Mouse (Mus musculus): Measurements from ENCODE around the gene Atf6b. TPM values are rescaled to one million over a fixed set of nuclear protein-coding genes. Genes with fewer than 3 reads are reported as not detected.

The Atf6b gene
- polyA plus RNA-seq, 1 experiment: 27.9 TPM

DNA sequence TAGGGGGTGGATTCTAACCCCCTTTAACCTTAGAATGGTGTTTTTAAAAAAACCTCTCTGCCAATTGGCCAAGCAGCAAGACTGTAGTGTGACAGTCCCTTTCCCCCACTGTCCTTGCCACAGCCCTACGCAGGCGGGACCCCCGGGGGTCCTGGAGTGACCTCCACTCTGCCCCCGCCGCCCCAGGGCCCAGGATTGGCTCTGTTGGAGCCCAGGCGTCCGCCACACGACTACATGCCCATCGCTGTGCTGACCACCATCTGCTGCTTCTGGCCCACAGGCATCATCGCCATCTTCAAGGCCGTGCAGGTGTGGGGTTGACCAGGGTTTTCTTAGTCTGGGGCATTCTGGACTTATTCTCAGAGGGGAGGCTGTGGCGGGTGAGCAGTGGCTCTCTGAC lies 15.3 kb upstream of the Atf6b start:
- H3K36me3 ChIP-seq (ENCODE audit: control insufficient read depth, insufficient read depth, low read length): no peaks in the 10 kb centered on the region
- H3K4me1 ChIP-seq (ENCODE audit: control insufficient read depth, insufficient read depth, low read length): peaks cover 39% of the 10 kb centered on the region
- H3K27me3 ChIP-seq (ENCODE audit: control insufficient read depth, insufficient read depth, low read length): peaks cover 5% of the 10 kb centered on the region; the same call in 1 of the 2 replicates
- TF ChIP-seq POLR2A (IDR thresholded peaks at IDR 0.05; ENCODE audit: control insufficient read depth, low read depth, low read length): no peak
- no peak for TF ChIP-seq CTCF (IDR thresholded peaks at IDR 0.05; ENCODE audit: control insufficient read depth, insufficient read depth, insufficient replicate concordance, low read depth, low read length)
- H3K4me3 ChIP-seq (ENCODE audit: control insufficient read depth, low read depth, low read length): peak overlapping the region; percentile 79
- H3K27ac ChIP-seq (ENCODE audit: control insufficient read depth, insufficient read depth, low read depth, low read length): no peak overlapping the region

DNA sequence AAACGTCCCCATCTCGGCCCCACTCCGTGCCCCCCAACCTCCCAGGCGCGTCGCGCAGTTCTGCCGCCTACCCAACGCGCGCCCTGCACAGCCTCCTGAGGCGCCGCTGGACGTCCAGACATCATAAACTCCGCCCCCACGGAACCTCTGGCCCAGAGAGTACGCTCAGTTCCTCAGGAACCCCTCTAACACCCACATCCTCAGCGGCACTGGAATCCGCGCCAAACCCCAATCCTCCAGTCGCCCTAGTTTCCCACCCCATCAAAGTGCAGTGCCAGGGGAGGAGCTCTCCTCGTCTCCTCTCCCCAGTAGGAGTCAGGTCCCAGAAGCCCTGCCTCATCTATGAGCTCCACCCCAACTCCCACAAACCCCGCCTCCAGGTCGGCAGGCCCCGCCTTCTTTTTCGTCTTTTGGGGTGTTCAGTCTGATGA lies 14.7 kb upstream of the Atf6b start:
- H3K27me3 ChIP-seq (ENCODE audit: control insufficient read depth, insufficient read depth, low read length): peaks cover 5% of the 10 kb centered on the region; the same call in 1 of the 2 replicates
- H3K36me3 ChIP-seq (ENCODE audit: control insufficient read depth, insufficient read depth, low read length): no peaks in the 10 kb centered on the region
- peaks cover 36% of the 10 kb centered on the region for H3K4me1 ChIP-seq (ENCODE audit: control insufficient read depth, insufficient read depth, low read length)
- H3K27ac ChIP-seq (ENCODE audit: control insufficient read depth, insufficient read depth, low read depth, low read length): no peak overlapping the region
- TF ChIP-seq POLR2A (IDR thresholded peaks at IDR 0.05; ENCODE audit: control insufficient read depth, low read depth, low read length) (no peak), CTCF (IDR thresholded peaks at IDR 0.05; ENCODE audit: control insufficient read depth, insufficient read depth, insufficient replicate concordance, low read depth, low read length) (no peak)
- peak overlapping the region; percentile 71 for H3K4me3 ChIP-seq (ENCODE audit: control insufficient read depth, low read depth, low read length)

DNA sequence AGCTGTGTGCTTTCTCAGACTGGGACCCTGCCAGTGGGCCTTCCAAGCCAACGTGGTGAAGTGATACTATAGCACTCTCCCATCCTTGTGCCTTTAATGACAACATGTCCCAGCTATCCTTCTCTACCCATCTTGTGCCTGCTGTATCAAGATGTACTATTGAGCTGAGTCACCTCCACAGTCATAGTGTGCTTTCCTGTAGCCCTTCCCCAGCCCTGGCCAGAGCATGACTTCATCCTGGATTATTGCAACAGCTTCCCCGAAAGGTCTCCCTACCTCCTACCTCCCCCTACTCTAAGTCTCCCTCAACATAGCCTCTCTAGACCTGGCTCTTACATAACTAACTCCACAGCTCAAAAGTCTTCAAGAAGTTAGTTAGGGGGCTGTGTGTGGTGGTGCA lies 11.3 kb upstream of the Atf6b start:
- Histone ChIP-seq H3K4me1 (ENCODE audit: control insufficient read depth, insufficient read depth, low read length) (peaks cover 21% of the 10 kb centered on the region), H3K27me3 (ENCODE audit: control insufficient read depth, insufficient read depth, low read length) (peaks cover 3% of the 10 kb centered on the region; the same call in 1 of the 2 replicates), H3K4me3 (ENCODE audit: control insufficient read depth, low read depth, low read length) (no peak overlapping the region), H3K27ac (ENCODE audit: control insufficient read depth, insufficient read depth, low read depth, low read length) (no peak overlapping the region), H3K36me3 (ENCODE audit: control insufficient read depth, insufficient read depth, low read length) (no peaks in the 10 kb centered on the region)
- TF ChIP-seq POLR2A (IDR thresholded peaks at IDR 0.05; ENCODE audit: control insufficient read depth, low read depth, low read length): no peak
- no peak for TF ChIP-seq CTCF (IDR thresholded peaks at IDR 0.05; ENCODE audit: control insufficient read depth, insufficient read depth, insufficient replicate concordance, low read depth, low read length)

DNA sequence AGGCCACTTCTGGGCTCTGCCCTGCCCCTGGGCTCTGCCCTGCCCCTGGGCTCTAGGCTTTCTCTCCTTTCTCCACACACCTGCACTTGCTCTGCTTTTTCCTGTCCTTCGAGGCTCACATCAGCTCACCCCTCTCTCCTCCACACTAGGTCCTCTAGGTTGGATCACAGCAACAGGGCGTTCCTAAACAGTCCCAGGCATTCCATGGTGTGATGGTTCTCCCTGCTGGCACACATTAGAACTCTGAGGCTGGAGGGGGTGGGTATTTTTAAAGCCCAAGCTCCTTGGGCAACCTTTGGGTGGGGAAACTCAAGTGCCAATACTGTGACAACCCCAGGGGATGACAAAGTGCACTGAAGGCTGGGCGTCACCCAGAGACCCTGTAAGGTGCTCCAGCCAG lies 9.5 kb upstream of the Atf6b start:
- H3K36me3 ChIP-seq (ENCODE audit: control insufficient read depth, insufficient read depth, low read length): no peaks in the 10 kb centered on the region
- H3K4me1 ChIP-seq (ENCODE audit: control insufficient read depth, insufficient read depth, low read length): peaks cover 7% of the 10 kb centered on the region

DNA sequence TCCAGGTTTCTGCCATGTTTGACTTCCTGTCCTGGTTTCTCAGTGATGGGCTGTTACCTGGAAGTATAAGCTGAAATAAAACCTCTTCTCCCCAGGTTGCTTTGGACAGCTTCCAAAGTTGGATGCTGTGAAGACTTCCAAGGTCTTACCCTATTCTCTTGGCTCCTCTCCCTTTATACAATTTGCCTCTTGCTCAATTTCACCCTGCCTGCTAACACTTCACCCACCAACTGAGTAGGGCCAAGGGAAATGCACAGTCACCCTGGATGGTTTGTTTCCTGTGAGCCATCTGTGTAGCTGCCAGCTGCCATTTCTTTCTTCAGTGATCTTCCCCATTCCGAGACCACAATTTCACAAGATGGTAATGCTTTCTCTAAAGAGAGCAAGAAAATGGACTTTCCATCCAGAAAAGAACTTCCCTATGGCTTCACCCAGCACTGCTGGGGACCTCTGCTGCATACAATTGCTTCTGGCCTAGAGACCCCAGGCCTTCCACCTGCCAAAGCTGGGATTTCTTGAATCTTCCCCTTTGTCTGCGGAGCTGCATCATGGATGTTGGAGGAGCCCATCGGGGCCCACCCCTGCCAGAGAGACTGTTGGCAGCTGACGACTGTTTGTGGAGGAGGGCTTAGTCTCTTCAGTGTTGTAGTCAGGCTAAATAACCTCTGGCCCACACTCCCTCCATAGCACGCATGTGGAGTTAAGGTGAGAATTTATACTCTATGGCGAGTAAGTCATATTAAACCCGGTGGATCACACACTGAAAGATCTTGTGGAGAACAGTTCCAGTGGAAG lies 7.3 kb upstream of the Atf6b start:
- H3K27ac ChIP-seq (ENCODE audit: control insufficient read depth, insufficient read depth, low read depth, low read length): no peak overlapping the region

More for the DNA sequence above, 9.5 kb upstream of the Atf6b start:
- H3K4me3 ChIP-seq (ENCODE audit: control insufficient read depth, low read depth, low read length): peak overlapping the region; percentile 41
- H3K27ac ChIP-seq (ENCODE audit: control insufficient read depth, insufficient read depth, low read depth, low read length): no peak overlapping the region
- H3K27me3 ChIP-seq (ENCODE audit: control insufficient read depth, insufficient read depth, low read length): no peaks in the 10 kb centered on the region
- TF ChIP-seq POLR2A (IDR thresholded peaks at IDR 0.05; ENCODE audit: control insufficient read depth, low read depth, low read length) (no peak), CTCF (IDR thresholded peaks at IDR 0.05; ENCODE audit: control insufficient read depth, insufficient read depth, insufficient replicate concordance, low read depth, low read length) (no peak)

DNA sequence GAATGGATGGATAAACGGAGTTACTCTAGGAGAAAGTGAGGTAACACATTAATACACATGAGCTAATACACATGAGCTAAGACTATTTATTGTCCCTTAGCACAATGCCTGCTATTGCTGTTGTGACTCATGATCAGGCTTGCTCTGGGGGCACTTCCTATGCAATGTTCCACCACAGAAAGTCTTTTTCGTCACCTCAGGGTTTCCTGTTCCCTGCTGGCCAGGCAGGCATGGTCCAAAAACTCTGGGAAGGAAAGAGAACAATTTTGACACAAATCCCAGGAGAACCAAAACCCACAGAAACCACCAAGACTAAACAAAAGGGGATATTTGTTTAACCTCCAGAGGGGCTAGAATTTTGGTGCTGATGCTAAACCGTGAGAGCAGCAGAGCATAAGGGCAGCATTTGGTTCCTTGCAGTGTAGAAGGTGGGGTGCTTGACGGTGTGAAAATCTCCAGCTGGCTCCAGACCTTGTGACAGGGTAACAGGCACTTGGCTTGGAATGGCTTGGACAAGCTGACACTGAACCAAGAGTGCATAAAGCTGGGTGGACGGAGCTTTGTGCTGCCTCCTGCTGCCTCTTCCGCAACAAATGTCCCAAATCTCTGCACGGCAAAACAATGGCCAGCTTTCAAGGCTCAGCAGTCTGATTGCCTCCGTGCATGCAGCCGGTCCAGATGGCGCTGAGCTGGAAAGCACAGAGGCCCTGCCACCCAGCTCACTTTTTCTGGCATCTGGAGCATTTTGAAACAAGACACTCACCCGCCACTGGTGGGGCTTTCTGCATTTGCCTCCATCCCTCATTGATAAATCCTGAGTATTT lies 6.0 kb upstream of the Atf6b start:
- Histone ChIP-seq H3K4me3 (ENCODE audit: control insufficient read depth, low read depth, low read length) (no peak overlapping the region), H3K27ac (ENCODE audit: control insufficient read depth, insufficient read depth, low read depth, low read length) (no peak overlapping the region), H3K27me3 (ENCODE audit: control insufficient read depth, insufficient read depth, low read length) (no peaks in the 10 kb centered on the region), H3K4me1 (ENCODE audit: control insufficient read depth, insufficient read depth, low read length) (peaks cover 15% of the 10 kb centered on the region), H3K36me3 (ENCODE audit: control insufficient read depth, insufficient read depth, low read length) (no peaks in the 10 kb centered on the region)
- no peak for TF ChIP-seq POLR2A (IDR thresholded peaks at IDR 0.05; ENCODE audit: control insufficient read depth, low read depth, low read length)
- TF ChIP-seq CTCF (IDR thresholded peaks at IDR 0.05; ENCODE audit: control insufficient read depth, insufficient read depth, insufficient replicate concordance, low read depth, low read length): no peak

More for the DNA sequence above, 7.3 kb upstream of the Atf6b start:
- H3K27me3 ChIP-seq (ENCODE audit: control insufficient read depth, insufficient read depth, low read length): no peaks in the 10 kb centered on the region
- no peak for TF ChIP-seq POLR2A (IDR thresholded peaks at IDR 0.05; ENCODE audit: control insufficient read depth, low read depth, low read length)
- TF ChIP-seq CTCF (IDR thresholded peaks at IDR 0.05; ENCODE audit: control insufficient read depth, insufficient read depth, insufficient replicate concordance, low read depth, low read length): no peak
- no peaks in the 10 kb centered on the region for H3K36me3 ChIP-seq (ENCODE audit: control insufficient read depth, insufficient read depth, low read length)
- H3K4me3 ChIP-seq (ENCODE audit: control insufficient read depth, low read depth, low read length): no peak overlapping the region
- peaks cover 10% of the 10 kb centered on the region for H3K4me1 ChIP-seq (ENCODE audit: control insufficient read depth, insufficient read depth, low read length)

DNA sequence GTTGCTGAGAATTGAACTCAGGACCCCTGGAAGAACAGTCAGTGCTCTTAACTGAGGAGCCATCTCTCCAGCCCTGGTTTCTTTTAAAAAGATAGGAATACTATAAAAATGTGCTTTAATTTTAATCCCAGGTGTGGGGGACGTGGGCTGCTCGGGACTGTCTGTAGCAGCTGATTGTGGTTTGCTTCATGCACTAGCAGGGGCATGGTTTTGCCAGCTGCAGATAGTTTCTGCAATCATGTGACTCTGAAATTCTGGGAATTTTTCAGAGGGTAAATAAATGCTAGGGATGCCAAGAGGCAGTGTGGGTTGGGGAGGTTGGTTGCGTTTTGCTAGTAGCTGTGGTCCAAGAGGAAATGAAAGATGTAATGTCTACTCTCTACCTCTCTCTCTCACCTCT lies 5.0 kb upstream of the Atf6b start:
- TF ChIP-seq POLR2A (IDR thresholded peaks at IDR 0.05; ENCODE audit: control insufficient read depth, low read depth, low read length) (no peak), CTCF (IDR thresholded peaks at IDR 0.05; ENCODE audit: control insufficient read depth, insufficient read depth, insufficient replicate concordance, low read depth, low read length) (no peak)
- Histone ChIP-seq H3K36me3 (ENCODE audit: control insufficient read depth, insufficient read depth, low read length) (no peaks in the 10 kb centered on the region), H3K4me1 (ENCODE audit: control insufficient read depth, insufficient read depth, low read length) (peaks cover 20% of the 10 kb centered on the region), H3K27me3 (ENCODE audit: control insufficient read depth, insufficient read depth, low read length) (no peaks in the 10 kb centered on the region), H3K4me3 (ENCODE audit: control insufficient read depth, low read depth, low read length) (no peak overlapping the region), H3K27ac (ENCODE audit: control insufficient read depth, insufficient read depth, low read depth, low read length) (no peak overlapping the region)
